Mouse (Mus musculus): Measurements from ENCODE around the gene 1700011L22Rik. TPM values are rescaled to one million over a fixed set of nuclear protein-coding genes. Genes with fewer than 3 reads are reported as not detected.

The 1700011L22Rik gene
- polyA plus RNA-seq, 1 experiment: not detected

- no peaks in the 10 kb centered on the region for H3K4me1 ChIP-seq (ENCODE audit: control insufficient read depth, insufficient read depth, low read length)
- no peak overlapping the region for H3K27ac ChIP-seq (ENCODE audit: insufficient read depth, low read length)
- TF ChIP-seq POLR2A (IDR thresholded peaks at IDR 0.05; ENCODE audit: extremely low read depth, insufficient read depth, low read length): no peak
- TF ChIP-seq CTCF (IDR thresholded peaks at IDR 0.05; ENCODE audit: extremely low read depth, insufficient read depth, low read length): no peak
- H3K4me3 ChIP-seq (ENCODE audit: insufficient read depth, low read length): no peak overlapping the region
Observed at GRCm38 (mm10) chr8:79286424-79286823, 38.1 kb upstream of the 1700011L22Rik start.

DNA sequence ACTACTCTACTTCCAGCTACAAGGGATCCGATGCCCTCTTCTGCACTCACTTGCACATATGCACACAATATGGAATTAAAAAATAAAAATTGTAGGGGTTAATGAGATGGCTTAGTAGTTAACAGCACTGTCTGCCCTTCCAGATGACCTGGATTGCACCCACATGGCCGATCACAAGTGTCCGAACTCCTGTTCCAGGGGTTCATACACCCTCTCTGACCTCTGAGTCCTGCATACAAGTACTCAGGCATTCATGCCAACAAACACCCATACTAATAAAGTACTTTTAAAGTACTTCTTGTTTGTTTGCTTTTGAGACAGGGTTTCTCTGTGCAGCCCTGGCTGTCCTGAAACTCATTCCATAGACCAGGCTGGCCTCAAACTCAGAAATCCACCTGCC lies 36.3 kb upstream of the 1700011L22Rik start:
- no peak for TF ChIP-seq CTCF (IDR thresholded peaks at IDR 0.05; ENCODE audit: extremely low read depth, insufficient read depth, low read length)
- TF ChIP-seq POLR2A (IDR thresholded peaks at IDR 0.05; ENCODE audit: extremely low read depth, insufficient read depth, low read length): no peak
- H3K4me3 ChIP-seq (ENCODE audit: insufficient read depth, low read length): no peak overlapping the region
- H3K27ac ChIP-seq (ENCODE audit: insufficient read depth, low read length): no peak overlapping the region
- H3K4me1 ChIP-seq (ENCODE audit: control insufficient read depth, insufficient read depth, low read length): no peaks in the 10 kb centered on the region

DNA sequence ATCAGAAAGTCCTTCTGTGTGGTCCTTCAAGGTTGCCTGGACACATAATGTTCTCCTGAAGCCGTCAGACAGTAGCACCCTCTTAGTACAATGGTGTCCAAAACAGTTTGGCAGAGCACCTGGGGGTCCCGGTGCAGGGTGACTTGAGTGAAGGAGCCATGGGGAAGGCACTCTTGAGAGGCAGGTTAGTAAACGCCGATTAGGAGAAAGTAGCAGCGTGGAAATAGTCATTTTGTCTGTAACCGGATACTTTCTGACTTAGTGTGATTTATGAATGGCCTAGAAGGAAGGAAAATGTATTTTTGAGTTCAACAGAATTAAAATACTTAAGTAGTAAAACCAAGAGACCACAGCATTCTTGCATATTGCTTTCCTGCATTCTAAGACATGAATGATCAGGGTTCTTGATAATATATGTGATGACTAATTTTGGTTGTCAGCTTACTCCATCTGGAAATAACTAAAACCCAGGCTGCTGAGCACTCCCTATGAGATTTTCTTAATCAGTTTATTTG lies 33.1 kb upstream of the 1700011L22Rik start:
- TF ChIP-seq CTCF (IDR thresholded peaks at IDR 0.05; ENCODE audit: extremely low read depth, insufficient read depth, low read length): no peak
- TF ChIP-seq POLR2A (IDR thresholded peaks at IDR 0.05; ENCODE audit: extremely low read depth, insufficient read depth, low read length): no peak
- Histone ChIP-seq H3K27ac (ENCODE audit: insufficient read depth, low read length) (no peak overlapping the region), H3K4me3 (ENCODE audit: insufficient read depth, low read length) (no peak overlapping the region), H3K4me1 (ENCODE audit: control insufficient read depth, insufficient read depth, low read length) (peaks cover 2% of the 10 kb centered on the region; the same call in 1 of the 2 replicates)

DNA sequence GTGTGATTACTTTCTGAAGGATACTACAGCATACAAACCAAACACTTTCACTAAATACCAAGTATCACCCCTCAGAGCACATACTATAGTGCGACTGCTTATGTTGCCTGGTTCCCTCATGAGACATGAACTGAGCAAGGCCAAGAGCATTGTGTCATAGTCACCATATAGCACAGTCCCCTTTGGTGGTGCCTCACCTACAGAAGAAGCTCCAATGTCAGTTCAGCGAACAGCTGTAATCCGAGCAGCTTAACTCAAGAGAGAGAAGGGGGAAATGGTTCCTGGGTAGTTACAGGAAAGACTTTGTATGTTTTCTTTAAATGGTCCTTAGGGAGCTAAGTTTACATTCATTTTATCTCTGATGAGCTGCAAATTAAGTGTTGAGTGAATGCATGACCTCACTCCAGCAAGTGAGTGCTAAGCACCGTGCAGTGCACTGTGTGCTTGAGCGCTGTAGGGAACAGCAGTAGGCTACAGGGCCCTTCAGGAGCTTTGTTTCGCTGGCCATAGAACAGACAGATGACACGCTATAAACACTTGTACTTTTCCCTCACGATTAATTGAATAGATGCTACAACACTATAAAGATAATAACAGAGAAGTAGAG lies 29.0 kb upstream of the 1700011L22Rik start:
- Histone ChIP-seq H3K4me3 (ENCODE audit: insufficient read depth, low read length) (no peak overlapping the region), H3K4me1 (ENCODE audit: control insufficient read depth, insufficient read depth, low read length) (peaks cover 2% of the 10 kb centered on the region; the same call in 1 of the 2 replicates), H3K27ac (ENCODE audit: insufficient read depth, low read length) (no peak overlapping the region)
- TF ChIP-seq POLR2A (IDR thresholded peaks at IDR 0.05; ENCODE audit: extremely low read depth, insufficient read depth, low read length) (no peak), CTCF (IDR thresholded peaks at IDR 0.05; ENCODE audit: extremely low read depth, insufficient read depth, low read length) (no peak)

DNA sequence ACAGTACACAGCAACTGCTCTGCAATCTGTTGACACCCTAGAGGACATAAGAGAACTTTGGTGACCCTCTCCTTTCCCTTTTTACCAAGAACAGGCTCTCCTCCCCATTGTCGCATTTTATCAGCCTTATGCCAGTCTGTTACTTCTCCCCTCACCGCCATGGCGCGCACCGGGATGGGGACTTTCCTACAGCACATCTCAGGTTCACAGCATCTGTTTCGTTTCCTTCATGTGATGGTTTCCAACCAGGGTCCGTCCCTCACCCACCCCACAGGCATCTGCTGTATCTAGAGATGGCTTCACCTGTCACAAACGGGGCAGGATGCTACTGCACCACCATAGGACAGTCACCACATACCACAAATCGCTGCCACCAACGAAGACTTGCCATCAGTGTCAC lies 26.6 kb upstream of the 1700011L22Rik start:
- TF ChIP-seq CTCF (IDR thresholded peaks at IDR 0.05; ENCODE audit: extremely low read depth, insufficient read depth, low read length) (no peak), POLR2A (IDR thresholded peaks at IDR 0.05; ENCODE audit: extremely low read depth, insufficient read depth, low read length) (no peak)
- no peak overlapping the region for H3K27ac ChIP-seq (ENCODE audit: insufficient read depth, low read length)
- peaks cover 2% of the 10 kb centered on the region; the same call in 1 of the 2 replicates for H3K4me1 ChIP-seq (ENCODE audit: control insufficient read depth, insufficient read depth, low read length)
- no peak overlapping the region for H3K4me3 ChIP-seq (ENCODE audit: insufficient read depth, low read length)

DNA sequence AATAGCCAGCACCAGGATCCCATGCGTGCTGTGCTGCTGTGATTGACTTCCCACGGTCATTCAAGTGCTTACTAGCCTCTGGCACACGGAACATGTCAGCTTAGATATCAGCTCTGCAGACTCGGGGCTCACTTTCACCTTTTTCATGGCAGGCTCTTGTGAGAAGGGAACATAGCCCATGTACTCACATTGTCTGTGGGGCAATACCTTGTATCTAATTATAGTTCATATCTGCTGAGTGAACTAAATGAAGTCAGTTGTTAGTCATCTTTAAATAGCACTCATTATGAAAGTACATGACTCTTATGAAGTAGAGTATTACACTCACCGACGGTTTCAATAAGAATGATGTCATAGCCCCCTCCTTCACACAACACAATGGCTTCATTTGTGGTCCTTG lies 25.4 kb upstream of the 1700011L22Rik start:
- H3K4me1 ChIP-seq (ENCODE audit: control insufficient read depth, insufficient read depth, low read length): no peaks in the 10 kb centered on the region
- no peak overlapping the region for H3K27ac ChIP-seq (ENCODE audit: insufficient read depth, low read length)
- TF ChIP-seq CTCF (IDR thresholded peaks at IDR 0.05; ENCODE audit: extremely low read depth, insufficient read depth, low read length): no peak
- TF ChIP-seq POLR2A (IDR thresholded peaks at IDR 0.05; ENCODE audit: extremely low read depth, insufficient read depth, low read length): no peak
- H3K4me3 ChIP-seq (ENCODE audit: insufficient read depth, low read length): no peak overlapping the region

DNA sequence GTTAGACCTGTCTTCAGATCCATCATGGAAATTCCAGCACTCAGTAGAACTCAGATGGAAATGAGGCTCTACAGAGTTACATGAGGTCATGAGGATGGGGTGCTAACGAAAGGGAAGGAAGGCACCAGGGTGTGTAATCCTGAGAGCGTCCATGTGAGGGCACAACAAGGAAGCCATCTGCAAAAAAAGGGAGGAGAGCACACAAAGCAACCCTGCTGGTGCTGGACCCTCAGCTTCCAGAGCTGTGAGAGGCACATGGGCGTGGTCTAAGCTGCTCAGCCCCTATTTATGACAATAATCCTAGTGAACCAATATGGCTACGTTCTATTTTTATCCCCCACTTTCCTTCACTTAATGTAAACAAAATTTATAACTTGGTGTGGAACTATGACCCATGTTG lies 24.3 kb upstream of the 1700011L22Rik start:
- no peak overlapping the region for H3K27ac ChIP-seq (ENCODE audit: insufficient read depth, low read length)
- TF ChIP-seq POLR2A (IDR thresholded peaks at IDR 0.05; ENCODE audit: extremely low read depth, insufficient read depth, low read length): no peak
- TF ChIP-seq CTCF (IDR thresholded peaks at IDR 0.05; ENCODE audit: extremely low read depth, insufficient read depth, low read length): no peak
- no peak overlapping the region for H3K4me3 ChIP-seq (ENCODE audit: insufficient read depth, low read length)
- no peaks in the 10 kb centered on the region for H3K4me1 ChIP-seq (ENCODE audit: control insufficient read depth, insufficient read depth, low read length)

- no peak for TF ChIP-seq POLR2A (IDR thresholded peaks at IDR 0.05; ENCODE audit: extremely low read depth, insufficient read depth, low read length)
- TF ChIP-seq CTCF (IDR thresholded peaks at IDR 0.05; ENCODE audit: extremely low read depth, insufficient read depth, low read length): no peak
- H3K27ac ChIP-seq (ENCODE audit: insufficient read depth, low read length): no peak overlapping the region
- H3K4me1 ChIP-seq (ENCODE audit: control insufficient read depth, insufficient read depth, low read length): no peaks in the 10 kb centered on the region
- no peak overlapping the region for H3K4me3 ChIP-seq (ENCODE audit: insufficient read depth, low read length)
Observed at GRCm38 (mm10) chr8:79268921-79269320, 20.6 kb upstream of the 1700011L22Rik start.

DNA sequence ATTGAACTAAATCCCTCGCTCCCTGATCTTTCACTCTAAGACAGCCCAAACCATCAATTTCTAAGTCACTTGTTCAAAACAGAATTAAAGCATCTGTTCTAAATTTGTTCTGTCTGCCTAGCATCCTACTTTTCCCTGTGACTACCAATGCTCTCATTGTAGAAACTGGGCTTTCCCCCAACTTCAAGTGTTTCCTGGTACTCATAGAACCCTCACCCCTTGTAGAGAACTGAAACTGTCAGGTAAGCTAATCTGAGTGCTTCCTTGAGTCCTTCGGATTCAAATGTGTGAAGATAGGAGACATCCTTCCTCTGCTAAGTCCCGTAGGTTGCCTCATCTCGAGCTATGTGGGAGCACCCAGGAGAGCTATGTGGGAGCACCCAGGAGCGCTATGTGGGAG lies 13.6 kb upstream of the 1700011L22Rik start:
- no peak overlapping the region for H3K27ac ChIP-seq (ENCODE audit: insufficient read depth, low read length)
- no peak overlapping the region for H3K4me3 ChIP-seq (ENCODE audit: insufficient read depth, low read length)
- no peaks in the 10 kb centered on the region for H3K4me1 ChIP-seq (ENCODE audit: control insufficient read depth, insufficient read depth, low read length)
- TF ChIP-seq CTCF (IDR thresholded peaks at IDR 0.05; ENCODE audit: extremely low read depth, insufficient read depth, low read length) (no peak), POLR2A (IDR thresholded peaks at IDR 0.05; ENCODE audit: extremely low read depth, insufficient read depth, low read length) (no peak)

DNA sequence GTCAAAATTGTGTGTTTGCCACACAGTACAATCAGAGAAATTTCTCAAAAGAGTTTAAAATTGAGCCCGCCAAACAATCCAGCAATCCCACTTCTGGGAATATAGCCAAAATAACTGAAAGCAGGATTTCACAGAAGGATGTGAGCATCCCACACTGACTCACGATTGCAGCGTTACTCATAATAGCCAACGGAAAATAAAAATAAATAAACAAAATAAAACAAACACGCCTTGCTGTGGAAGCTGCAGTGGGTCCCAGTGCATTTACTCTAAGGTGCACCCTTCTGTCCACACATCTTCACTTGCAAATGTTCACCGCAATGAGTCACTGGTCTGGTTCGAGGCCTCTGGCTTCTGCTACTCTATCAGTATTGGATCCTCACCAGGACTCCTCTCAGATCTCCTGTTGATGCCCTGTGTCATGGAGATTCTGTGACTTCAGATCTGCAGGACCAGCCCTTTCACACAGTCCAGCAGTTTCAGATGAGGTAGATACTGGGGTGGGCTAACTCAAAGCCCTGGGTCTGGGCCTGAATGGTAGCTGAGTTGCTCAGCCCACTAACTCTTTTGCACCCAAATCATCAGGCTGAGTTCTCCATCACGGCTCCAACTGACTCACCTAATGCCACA lies 7.8 kb upstream of the 1700011L22Rik start:
- H3K4me1 ChIP-seq (ENCODE audit: control insufficient read depth, insufficient read depth, low read length): no peaks in the 10 kb centered on the region
- TF ChIP-seq POLR2A (IDR thresholded peaks at IDR 0.05; ENCODE audit: extremely low read depth, insufficient read depth, low read length) (no peak), CTCF (IDR thresholded peaks at IDR 0.05; ENCODE audit: extremely low read depth, insufficient read depth, low read length) (no peak)
- no peak overlapping the region for H3K4me3 ChIP-seq (ENCODE audit: insufficient read depth, low read length)

More for the DNA sequence above, 7.8 kb upstream of the 1700011L22Rik start:
- H3K27ac ChIP-seq (ENCODE audit: insufficient read depth, low read length): no peak overlapping the region
